Mouse (Mus musculus): ENCODE results near the gene Slc35f3.

DNA sequence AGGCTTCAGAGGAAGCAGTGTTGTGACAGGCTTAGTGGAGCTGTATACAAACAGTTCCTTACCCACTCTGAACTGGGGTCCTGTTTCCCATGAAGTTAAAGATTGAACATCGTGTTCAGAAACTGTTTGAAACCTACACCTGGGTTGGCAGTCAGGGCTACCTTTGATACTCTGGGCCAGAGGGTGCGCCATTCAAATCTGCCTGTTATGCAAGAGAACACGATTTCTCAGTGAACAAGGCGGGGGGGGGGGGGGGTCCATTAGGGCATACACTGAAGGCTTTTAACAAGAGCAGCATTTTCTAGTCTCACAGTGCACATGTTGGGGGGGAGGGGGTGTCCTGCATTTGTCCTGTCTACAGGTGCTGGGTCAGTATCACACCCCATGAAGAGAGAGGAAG lies 125.8 kb downstream of the Slc35f3 start:
- no peak for TF ChIP-seq CTCF (IDR thresholded peaks at IDR 0.05; ENCODE audit: insufficient read depth, low read length)
- no peak for TF ChIP-seq POLR2A (IDR thresholded peaks at IDR 0.05; ENCODE audit: borderline replicate concordance, extremely low read depth, low read depth, low read length)
